Mouse (Mus musculus): ENCODE results near the gene Gabarapl2. TPM values are rescaled to one million over a fixed set of nuclear protein-coding genes. Genes with fewer than 3 reads are reported as not detected.
"Not testable (repeated sequence)": the region's sequence is repeated elsewhere in the genome, so short reads cannot be mapped to it uniquely, and the experiment has no call there.

Gabarapl2 gene
- polyA plus RNA-seq, 1 experiment, result 44.6 TPM

DNA sequence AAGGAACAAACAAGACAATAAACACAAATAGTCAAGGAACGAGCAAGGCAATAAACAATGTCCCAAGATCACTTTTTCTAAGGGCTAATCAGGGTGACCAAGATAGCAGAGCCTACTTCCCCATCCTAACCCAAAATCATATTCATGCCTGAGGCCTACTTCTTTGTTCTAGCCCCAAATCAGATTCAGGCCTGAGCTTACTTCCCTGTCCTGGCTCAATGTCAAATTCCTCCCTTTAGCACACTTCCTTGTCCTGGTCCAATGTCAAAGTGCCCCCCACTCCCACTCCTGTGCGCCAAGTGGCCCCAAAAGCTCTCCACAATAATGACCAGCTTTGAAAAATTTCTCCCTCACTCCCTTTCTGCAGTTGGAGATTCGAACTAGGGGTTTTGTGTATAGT lies 3.3 kb upstream of the Gabarapl2 start:
- H3K4me3 ChIP-seq (ENCODE audit: insufficient read depth, poor library complexity, severe bottlenecking), result no peak overlapping the region
- peaks cover 3% of the 10 kb centered on the region for H3K36me3 ChIP-seq (ENCODE audit: control insufficient read depth, insufficient read depth)
- TF ChIP-seq FOSL1 (IDR thresholded peaks at IDR 0.05; ENCODE audit: insufficient read depth, low read length, poor library complexity, severe bottlenecking) (no peak), MAX (IDR thresholded peaks at IDR 0.05) (no peak), USF1 (IDR thresholded peaks at IDR 0.05; ENCODE audit: low read depth) (no peak), CTCF (IDR thresholded peaks at IDR 0.05; ENCODE audit: control insufficient read depth, insufficient read depth, insufficient read length) (no peak), MYOD1 (IDR thresholded peaks at IDR 0.05; ENCODE audit: control insufficient read depth, insufficient read length, low read depth) (no peak), MYOG (IDR thresholded peaks at IDR 0.05; ENCODE audit: control insufficient read depth, extremely low read depth, insufficient read length) (no peak), CEBPB (IDR thresholded peaks at IDR 0.05; ENCODE audit: low read depth) (no peak)
- H3ac ChIP-seq (ENCODE audit: control insufficient read depth, insufficient read length, low read depth), result no peak overlapping the region
- no peaks in the 10 kb centered on the region for H3K79me3 ChIP-seq (ENCODE audit: low read depth)
- H3K79me2 ChIP-seq (ENCODE audit: control insufficient read depth, insufficient read depth), result peaks cover 12% of the 10 kb centered on the region
- H3K27me3 ChIP-seq (ENCODE audit: control insufficient read depth, insufficient read depth, insufficient read length), result no peaks in the 10 kb centered on the region

DNA sequence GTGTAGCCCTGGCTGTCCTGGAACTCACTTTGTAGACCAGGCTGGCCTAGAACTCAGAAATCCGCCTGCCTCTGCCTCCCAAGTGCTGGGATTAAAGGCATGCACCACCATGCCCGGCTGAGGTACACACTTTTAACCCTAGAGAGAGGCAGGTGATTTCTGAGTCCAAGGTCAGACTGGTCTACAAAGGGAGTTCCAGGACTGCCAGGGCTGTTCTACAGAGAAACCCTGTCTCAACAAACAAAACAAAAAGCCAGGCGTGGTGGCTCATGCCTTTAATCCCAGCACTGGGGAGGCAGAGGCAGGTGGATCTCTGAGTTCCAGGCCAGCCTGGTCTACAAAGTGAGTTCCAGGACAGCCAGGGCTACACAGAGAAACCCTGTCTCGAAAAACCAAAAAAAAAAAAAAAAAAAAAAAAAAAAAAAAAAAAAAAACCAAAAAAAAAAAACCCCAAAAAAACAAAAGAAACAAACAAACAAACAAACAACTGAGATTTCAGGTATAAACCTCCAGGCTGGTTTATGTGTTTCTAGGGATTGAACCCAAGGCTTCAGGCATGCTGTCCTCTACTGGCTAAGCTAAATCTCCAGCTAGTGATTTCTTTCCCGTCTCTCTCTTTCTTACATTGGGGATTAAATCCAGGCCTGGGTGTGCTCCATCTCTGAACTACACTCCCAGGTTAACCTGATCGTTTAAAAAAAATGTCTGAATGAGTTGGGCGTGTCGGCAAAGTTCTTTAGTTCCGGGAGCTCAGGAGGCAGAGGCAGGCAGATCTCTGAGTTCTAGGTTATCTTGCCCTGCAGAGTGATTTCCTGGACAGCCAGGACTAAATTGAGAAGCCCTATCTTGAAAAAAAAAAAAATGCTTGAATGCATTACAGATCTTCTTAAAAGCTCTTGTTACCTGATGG lies 2.2 kb upstream of the Gabarapl2 start:
- peaks cover 12% of the 10 kb centered on the region for H3K79me2 ChIP-seq (ENCODE audit: control insufficient read depth, insufficient read depth)
- not testable (repeated sequence) for H3K79me3 ChIP-seq (ENCODE audit: low read depth)

DNA sequence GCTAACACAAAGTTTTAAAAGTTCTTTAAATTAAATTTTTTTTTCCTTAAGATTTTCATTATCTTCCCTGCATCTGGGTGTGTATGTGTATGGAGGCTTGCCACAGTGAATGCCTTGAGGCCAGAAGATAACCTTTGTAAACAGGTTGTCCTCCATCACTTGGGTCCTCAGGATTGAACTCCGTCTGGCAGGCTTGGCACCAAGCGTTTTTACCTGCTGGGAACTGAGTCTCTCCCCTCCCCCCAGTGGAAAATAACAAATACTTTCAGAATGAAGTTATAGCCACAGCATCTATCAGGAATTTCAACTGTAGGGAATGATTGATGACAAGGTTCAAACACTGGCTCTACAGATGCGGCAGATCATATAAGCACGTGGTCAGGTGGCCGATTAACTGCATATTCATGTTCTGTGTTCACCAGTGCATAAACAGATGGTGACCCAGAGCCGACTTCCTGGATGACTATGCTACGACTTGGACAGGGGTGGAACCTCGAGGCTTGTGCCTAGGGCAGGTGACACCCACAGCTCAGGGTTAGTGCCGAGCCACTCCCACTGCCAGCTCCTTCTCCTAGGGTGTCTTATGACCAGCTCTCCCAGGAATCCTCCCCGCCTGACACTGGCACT lies 874 bp upstream of the Gabarapl2 start:
- peak overlapping the region; percentile 8 for H3ac ChIP-seq (ENCODE audit: control insufficient read depth, insufficient read length, low read depth)
- no peaks in the 10 kb centered on the region for H3K79me3 ChIP-seq (ENCODE audit: low read depth)
- peaks cover 12% of the 10 kb centered on the region for H3K79me2 ChIP-seq (ENCODE audit: control insufficient read depth, insufficient read depth)
- TF ChIP-seq FOSL1 (IDR thresholded peaks at IDR 0.05; ENCODE audit: insufficient read depth, low read length, poor library complexity, severe bottlenecking) (no peak), USF1 (IDR thresholded peaks at IDR 0.05; ENCODE audit: low read depth) (peak; percentile 61), MYOG (IDR thresholded peaks at IDR 0.05; ENCODE audit: control insufficient read depth, extremely low read depth, insufficient read length) (no peak), MYOD1 (IDR thresholded peaks at IDR 0.05; ENCODE audit: control insufficient read depth, insufficient read length, low read depth) (peak; percentile 21), CTCF (IDR thresholded peaks at IDR 0.05; ENCODE audit: control insufficient read depth, insufficient read depth, insufficient read length) (no peak), CEBPB (IDR thresholded peaks at IDR 0.05; ENCODE audit: low read depth) (no peak), MAX (IDR thresholded peaks at IDR 0.05) (peak; percentile 51)
- peaks cover 13% of the 10 kb centered on the region for H3K36me3 ChIP-seq (ENCODE audit: control insufficient read depth, insufficient read depth)
- no peaks in the 10 kb centered on the region for H3K27me3 ChIP-seq (ENCODE audit: control insufficient read depth, insufficient read depth, insufficient read length)
- H3K4me3 ChIP-seq (ENCODE audit: insufficient read depth, poor library complexity, severe bottlenecking), result peak overlapping the region; percentile 98

More for the DNA sequence above, 2.2 kb upstream of the Gabarapl2 start:
- not testable (repeated sequence) for H3K36me3 ChIP-seq (ENCODE audit: control insufficient read depth, insufficient read depth); H3K4me3 ChIP-seq (ENCODE audit: insufficient read depth, poor library complexity, severe bottlenecking); H3ac ChIP-seq (ENCODE audit: control insufficient read depth, insufficient read length, low read depth); H3K27me3 ChIP-seq (ENCODE audit: control insufficient read depth, insufficient read depth, insufficient read length)

DNA sequence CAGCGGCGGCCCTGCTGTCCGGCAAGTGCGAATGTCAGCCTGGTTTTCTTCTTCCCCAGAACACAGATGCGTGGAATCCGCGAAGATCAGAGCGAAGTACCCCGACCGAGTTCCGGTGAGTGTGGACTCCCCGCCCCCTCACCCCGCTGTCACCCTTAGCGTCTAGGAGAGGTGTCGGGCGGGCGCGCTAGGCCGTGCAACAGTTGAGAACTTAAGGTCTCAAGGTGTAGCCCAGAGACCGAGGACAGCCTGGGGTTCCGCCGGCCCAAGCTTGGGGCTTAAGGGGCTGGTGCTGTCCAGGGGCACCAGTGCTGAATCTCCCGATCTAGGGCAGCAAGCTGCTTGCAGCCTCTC lies 575 bp downstream of the Gabarapl2 start:
- H3K36me3 ChIP-seq (ENCODE audit: control insufficient read depth, insufficient read depth), result peaks cover 21% of the 10 kb centered on the region
- peak overlapping the region; percentile 92 for H3ac ChIP-seq (ENCODE audit: control insufficient read depth, insufficient read length, low read depth)
- TF ChIP-seq MYOG (IDR thresholded peaks at IDR 0.05; ENCODE audit: control insufficient read depth, extremely low read depth, insufficient read length) (no peak), MYOD1 (IDR thresholded peaks at IDR 0.05; ENCODE audit: control insufficient read depth, insufficient read length, low read depth) (no peak), MAX (IDR thresholded peaks at IDR 0.05) (no peak), USF1 (IDR thresholded peaks at IDR 0.05; ENCODE audit: low read depth) (no peak), CEBPB (IDR thresholded peaks at IDR 0.05; ENCODE audit: low read depth) (no peak), CTCF (IDR thresholded peaks at IDR 0.05; ENCODE audit: control insufficient read depth, insufficient read depth, insufficient read length) (no peak), FOSL1 (IDR thresholded peaks at IDR 0.05; ENCODE audit: insufficient read depth, low read length, poor library complexity, severe bottlenecking) (no peak)
- H3K79me2 ChIP-seq (ENCODE audit: control insufficient read depth, insufficient read depth), result peaks cover 12% of the 10 kb centered on the region
- peak overlapping the region; percentile 98 for H3K4me3 ChIP-seq (ENCODE audit: insufficient read depth, poor library complexity, severe bottlenecking)
- H3K79me3 ChIP-seq (ENCODE audit: low read depth), result no peaks in the 10 kb centered on the region
- no peaks in the 10 kb centered on the region for H3K27me3 ChIP-seq (ENCODE audit: control insufficient read depth, insufficient read depth, insufficient read length)

DNA sequence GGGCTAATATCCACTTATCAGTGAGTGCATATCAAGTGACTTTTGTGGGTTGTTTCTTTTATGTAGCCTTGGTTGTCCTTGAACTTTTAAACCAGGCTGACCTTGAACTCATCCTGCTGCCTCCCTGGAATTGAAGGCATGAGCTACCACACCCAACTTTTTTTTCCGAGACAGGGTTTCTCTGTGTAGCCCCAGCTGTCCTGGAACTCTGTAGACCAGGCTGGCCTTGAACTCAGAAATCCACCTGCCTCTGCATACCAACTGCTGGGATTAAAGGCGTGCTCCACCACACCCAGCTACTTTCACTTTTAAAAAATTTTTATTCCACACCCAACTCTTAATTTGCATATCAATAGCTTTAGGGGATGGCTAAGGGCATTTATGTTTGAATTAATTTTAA lies 3.0 kb downstream of the Gabarapl2 start:
- TF ChIP-seq USF1 (IDR thresholded peaks at IDR 0.05; ENCODE audit: low read depth) (no peak), CTCF (IDR thresholded peaks at IDR 0.05; ENCODE audit: control insufficient read depth, insufficient read depth, insufficient read length) (no peak), MYOD1 (IDR thresholded peaks at IDR 0.05; ENCODE audit: control insufficient read depth, insufficient read length, low read depth) (no peak), CEBPB (IDR thresholded peaks at IDR 0.05; ENCODE audit: low read depth) (no peak)
- Histone ChIP-seq H3K4me3 (ENCODE audit: insufficient read depth, poor library complexity, severe bottlenecking) (no peak overlapping the region), H3K79me3 (ENCODE audit: low read depth) (no peaks in the 10 kb centered on the region), H3ac (ENCODE audit: control insufficient read depth, insufficient read length, low read depth) (no peak overlapping the region), H3K27me3 (ENCODE audit: control insufficient read depth, insufficient read depth, insufficient read length) (no peaks in the 10 kb centered on the region), H3K79me2 (ENCODE audit: control insufficient read depth, insufficient read depth) (peaks cover 12% of the 10 kb centered on the region), H3K36me3 (ENCODE audit: control insufficient read depth, insufficient read depth) (peaks cover 37% of the 10 kb centered on the region)

DNA sequence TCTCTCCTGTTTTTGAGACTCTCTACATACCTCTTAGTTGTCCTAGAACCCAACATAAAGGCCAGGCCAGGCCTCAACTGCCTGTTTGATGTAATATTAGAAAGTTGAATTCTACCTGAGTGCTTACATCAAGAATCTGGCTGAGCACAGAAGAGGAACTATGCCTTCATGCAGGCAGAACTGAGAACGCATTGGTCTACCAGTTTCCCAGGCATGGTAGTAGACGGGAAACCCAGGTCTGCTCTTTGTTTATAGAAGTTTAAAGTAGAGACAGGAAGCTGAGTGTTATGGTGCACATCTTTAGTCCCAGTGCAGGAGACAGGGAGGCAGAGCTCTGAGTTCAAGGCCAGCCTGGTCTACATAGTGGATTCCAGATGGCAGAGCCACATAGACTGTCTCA lies 6.6 kb downstream of the Gabarapl2 start:
- Histone ChIP-seq H3ac (ENCODE audit: control insufficient read depth, insufficient read length, low read depth) (no peak overlapping the region), H3K4me3 (ENCODE audit: insufficient read depth, poor library complexity, severe bottlenecking) (no peak overlapping the region), H3K36me3 (ENCODE audit: control insufficient read depth, insufficient read depth) (peaks cover 34% of the 10 kb centered on the region), H3K79me3 (ENCODE audit: low read depth) (no peaks in the 10 kb centered on the region), H3K27me3 (ENCODE audit: control insufficient read depth, insufficient read depth, insufficient read length) (no peaks in the 10 kb centered on the region), H3K79me2 (ENCODE audit: control insufficient read depth, insufficient read depth) (no peaks in the 10 kb centered on the region)
- no peak for TF ChIP-seq CTCF (IDR thresholded peaks at IDR 0.05; ENCODE audit: control insufficient read depth, insufficient read depth, insufficient read length)
- TF ChIP-seq MYOG (IDR thresholded peaks at IDR 0.05; ENCODE audit: control insufficient read depth, extremely low read depth, insufficient read length), result no peak
- no peak for TF ChIP-seq USF1 (IDR thresholded peaks at IDR 0.05; ENCODE audit: low read depth)
